ENCODE assay signal across 8 mouse cellular contexts in genomic region chr10:80674161-80674711, GRCm38 (mm10). TPM values are rescaled to one million over a fixed set of nuclear protein-coding genes. Genes with fewer than 3 reads are reported as not detected.
DNase-seq lines count a peak whose midpoint lies in the region; ATAC-seq lines count a peak whose summit lies in the region.

No protein-coding gene starts in this region.

- WGBS in forebrain, embryonic 12.5 days = 77% methylated on average over 5 of the region's 5 CpGs
- WGBS in hindbrain, embryonic 15.5 days = 57% methylated on average over 5 of the region's 5 CpGs
- WGBS in liver, embryonic 11.5 days = 72% methylated on average over 5 of the region's 5 CpGs
- 68% methylated on average over 5 of the region's 5 CpGs for WGBS in neural tube, embryonic 14.5 days

- peaks cover 57% of the 10 kb centered on the region for H3K4me1 ChIP-seq in forebrain, embryonic 12.5 days
- peaks cover 78% of the 10 kb centered on the region for H3K4me1 ChIP-seq in hindbrain, embryonic 15.5 days (replicated peaks)
- H3K4me1 ChIP-seq in liver, embryonic 11.5 days (replicated peaks; ENCODE audit: control insufficient read depth, insufficient read depth, low read length) = peaks cover 56% of the 10 kb centered on the region
- peaks cover 49% of the 10 kb centered on the region for H3K4me1 ChIP-seq in neural tube, embryonic 14.5 days (ENCODE audit: control insufficient read depth, insufficient read depth, low read length)

- ATAC-seq in forebrain, embryonic 12.5 days (ENCODE audit: low FRiP score) = no peak
- ATAC-seq in hindbrain, embryonic 15.5 days (ENCODE audit: low FRiP score, low read depth) = no peak
- no peak for ATAC-seq in liver, embryonic 11.5 days (replicated peaks; ENCODE audit: low FRiP score)
- no peak for ATAC-seq in neural tube, embryonic 14.5 days (ENCODE audit: low read depth)

- no peak overlapping the region for H3K27ac ChIP-seq in forebrain, embryonic 12.5 days
- H3K27ac ChIP-seq in hindbrain, embryonic 15.5 days (replicated peaks) = no peak overlapping the region
- H3K27ac ChIP-seq in liver, embryonic 11.5 days (ENCODE audit: low read depth, low read length) = no peak overlapping the region
- H3K27ac ChIP-seq in neural tube, embryonic 14.5 days (ENCODE audit: low read depth, low read length) = no peak overlapping the region

- peak; percentile 1 for DNase-seq in thymus, postnatal 0 days (ENCODE audit: low spot score)
- DNase-seq in thymus, postnatal 25 days = no peak
- DNase-seq in liver, embryonic 11.5 days (ENCODE audit: low spot score) = no peak
- no peak for DNase-seq in layer of hippocampus, adult 9-10 months (ENCODE audit: low spot score)
- DNase-seq in left cerebral cortex, adult 9 months (ENCODE audit: low spot score in 2 of 2) = no peak

- H3K9ac ChIP-seq in forebrain, embryonic 12.5 days = peak overlapping the region; percentile 99
- peak overlapping the region; percentile 82 for H3K9ac ChIP-seq in hindbrain, embryonic 15.5 days
- H3K9ac ChIP-seq in liver, embryonic 11.5 days (ENCODE audit: low read depth, low read length) = peak overlapping the region; percentile 97
- peak overlapping the region; percentile 93; the same call in 1 of the 2 replicates for H3K9ac ChIP-seq in neural tube, embryonic 14.5 days (replicated peaks; ENCODE audit: low read depth, low read length)

- H3K27me3 ChIP-seq in forebrain, embryonic 12.5 days = no peaks in the 10 kb centered on the region
- no peaks in the 10 kb centered on the region for H3K27me3 ChIP-seq in hindbrain, embryonic 15.5 days
- no peaks in the 10 kb centered on the region for H3K27me3 ChIP-seq in liver, embryonic 11.5 days (replicated peaks; ENCODE audit: control insufficient read depth, insufficient read depth, low read length)
- H3K27me3 ChIP-seq in neural tube, embryonic 14.5 days (ENCODE audit: control insufficient read depth, insufficient read depth, low read length) = no peaks in the 10 kb centered on the region

- peak overlapping the region; percentile 98 for H3K4me3 ChIP-seq in forebrain, embryonic 12.5 days (replicated peaks)
- H3K4me3 ChIP-seq in hindbrain, embryonic 15.5 days = peak overlapping the region; percentile 73
- peak overlapping the region; percentile 94 for H3K4me3 ChIP-seq in liver, embryonic 11.5 days (ENCODE audit: low read depth, low read length)
- H3K4me3 ChIP-seq in neural tube, embryonic 14.5 days (ENCODE audit: low read depth, low read length) = peak overlapping the region; percentile 95

- peaks cover 38% of the 10 kb centered on the region for H3K36me3 ChIP-seq in forebrain, embryonic 12.5 days (replicated peaks)
- peaks cover 20% of the 10 kb centered on the region for H3K36me3 ChIP-seq in hindbrain, embryonic 15.5 days
- H3K36me3 ChIP-seq in liver, embryonic 11.5 days (ENCODE audit: control insufficient read depth, insufficient read depth, low read length) = peaks cover 18% of the 10 kb centered on the region
- H3K36me3 ChIP-seq in neural tube, embryonic 14.5 days (ENCODE audit: control insufficient read depth, insufficient read depth, low read length) = peaks cover 20% of the 10 kb centered on the region

- no peaks in the 10 kb centered on the region for H3K9me3 ChIP-seq in forebrain, embryonic 12.5 days
- no peaks in the 10 kb centered on the region for H3K9me3 ChIP-seq in hindbrain, embryonic 15.5 days
- H3K9me3 ChIP-seq in liver, embryonic 11.5 days (ENCODE audit: control insufficient read depth, low read length) = no peaks in the 10 kb centered on the region
- H3K9me3 ChIP-seq in neural tube, embryonic 14.5 days (ENCODE audit: control insufficient read depth, low read length) = no peaks in the 10 kb centered on the region

- H3K4me2 ChIP-seq in forebrain, embryonic 12.5 days = peak overlapping the region; percentile 93
- peak overlapping the region; percentile 89 for H3K4me2 ChIP-seq in hindbrain, embryonic 15.5 days
- H3K4me2 ChIP-seq in liver, embryonic 11.5 days = peak overlapping the region; percentile 96
- peak overlapping the region; percentile 91 for H3K4me2 ChIP-seq in neural tube, embryonic 14.5 days (ENCODE audit: low read depth, low read length)

RNA-seq across cellular contexts. Expression of gene Mknk2, which starts 3.7 kb away (rescaled TPM):
- 119 and 125 TPM in 2 replicates for polyA plus RNA-seq in thymus, postnatal 0 days (2015; fragmentation: Nextera tagmentation; extraction: Ambion mirVana)
- polyA plus RNA-seq in forebrain, embryonic 12.5 days (2016; fragmentation: Nextera tagmentation; extraction: Ambion mirVana) = 74.4 and 75.4 TPM in 2 replicates
- polyA plus RNA-seq in hindbrain, embryonic 15.5 days (2015; fragmentation: Nextera tagmentation; extraction: Ambion mirVana) = 56.7 and 61.0 TPM in 2 replicates
- 124 and 128 TPM in 2 replicates for polyA plus RNA-seq in liver, embryonic 11.5 days (2014; fragmentation: Nextera tagmentation; extraction: Ambion mirVana)
- 43.1 and 57.3 TPM in 2 replicates for polyA plus RNA-seq in neural tube, embryonic 14.5 days (2014; fragmentation: Nextera tagmentation; extraction: Ambion mirVana)

RNA-seq across cellular contexts. Expression of gene Btbd2, which starts 17.4 kb away (rescaled TPM):
- polyA plus RNA-seq in thymus, postnatal 0 days (2015; fragmentation: Nextera tagmentation; extraction: Ambion mirVana) = 31.6 and 31.9 TPM in 2 replicates
- polyA plus RNA-seq in forebrain, embryonic 12.5 days (2016; fragmentation: Nextera tagmentation; extraction: Ambion mirVana) = 84.3 and 85.1 TPM in 2 replicates
- 83.6 and 93.2 TPM in 2 replicates for polyA plus RNA-seq in hindbrain, embryonic 15.5 days (2015; fragmentation: Nextera tagmentation; extraction: Ambion mirVana)
- 38.0 and 38.4 TPM in 2 replicates for polyA plus RNA-seq in liver, embryonic 11.5 days (2014; fragmentation: Nextera tagmentation; extraction: Ambion mirVana)
- 75.0 and 79.7 TPM in 2 replicates for polyA plus RNA-seq in neural tube, embryonic 14.5 days (2014; fragmentation: Nextera tagmentation; extraction: Ambion mirVana)

RNA-seq across cellular contexts. Expression of gene Mob3a, which starts 27.5 kb away (rescaled TPM):
- 107 and 114 TPM in 2 replicates for polyA plus RNA-seq in thymus, postnatal 0 days (2015; fragmentation: Nextera tagmentation; extraction: Ambion mirVana)
- 52.4 and 54.1 TPM in 2 replicates for polyA plus RNA-seq in forebrain, embryonic 12.5 days (2016; fragmentation: Nextera tagmentation; extraction: Ambion mirVana)
- polyA plus RNA-seq in hindbrain, embryonic 15.5 days (2015; fragmentation: Nextera tagmentation; extraction: Ambion mirVana) = 57.5 and 60.2 TPM in 2 replicates
- polyA plus RNA-seq in liver, embryonic 11.5 days (2014; fragmentation: Nextera tagmentation; extraction: Ambion mirVana) = 56.7 and 57.3 TPM in 2 replicates
- polyA plus RNA-seq in neural tube, embryonic 14.5 days (2014; fragmentation: Nextera tagmentation; extraction: Ambion mirVana) = 42.0 and 48.6 TPM in 2 replicates

RNA-seq across cellular contexts. Expression of gene Izumo4, which starts 27.7 kb away (rescaled TPM):
- polyA plus RNA-seq in thymus, postnatal 0 days (2015; fragmentation: Nextera tagmentation; extraction: Ambion mirVana) = 17.8 and 20.1 TPM in 2 replicates
- 20.6 and 21.6 TPM in 2 replicates for polyA plus RNA-seq in forebrain, embryonic 12.5 days (2016; fragmentation: Nextera tagmentation; extraction: Ambion mirVana)
- 39.2 and 46.1 TPM in 2 replicates for polyA plus RNA-seq in hindbrain, embryonic 15.5 days (2015; fragmentation: Nextera tagmentation; extraction: Ambion mirVana)
- polyA plus RNA-seq in liver, embryonic 11.5 days (2014; fragmentation: Nextera tagmentation; extraction: Ambion mirVana) = 5.7 and 6.8 TPM in 2 replicates
- polyA plus RNA-seq in neural tube, embryonic 14.5 days (2014; fragmentation: Nextera tagmentation; extraction: Ambion mirVana) = 24.9 and 29.5 TPM in 2 replicates

RNA-seq across cellular contexts. Expression of gene Csnk1g2, which starts 51.6 kb away (rescaled TPM):
- polyA plus RNA-seq in thymus, postnatal 0 days (2015; fragmentation: Nextera tagmentation; extraction: Ambion mirVana) = 153 and 160 TPM in 2 replicates
- polyA plus RNA-seq in forebrain, embryonic 12.5 days (2016; fragmentation: Nextera tagmentation; extraction: Ambion mirVana) = 146 and 161 TPM in 2 replicates
- 109 and 127 TPM in 2 replicates for polyA plus RNA-seq in hindbrain, embryonic 15.5 days (2015; fragmentation: Nextera tagmentation; extraction: Ambion mirVana)
- polyA plus RNA-seq in liver, embryonic 11.5 days (2014; fragmentation: Nextera tagmentation; extraction: Ambion mirVana) = 92.3 and 96.1 TPM in 2 replicates
- polyA plus RNA-seq in neural tube, embryonic 14.5 days (2014; fragmentation: Nextera tagmentation; extraction: Ambion mirVana) = 50.3 and 76.8 TPM in 2 replicates
